Mouse (Mus musculus): ENCODE measurements around the gene Jmjd1c.
"Not testable (repeated sequence)": the region's sequence is repeated elsewhere in the genome, so short reads cannot be mapped to it uniquely, and the experiment has no call there.

The Jmjd1c gene

GRCm38 (mm10) chr10:67105331-67106217 is 9.6 kb downstream of the Jmjd1c start:
- no peak for DNase-seq

GRCm38 (mm10) chr10:67106400-67106799 is 10.5 kb downstream of the Jmjd1c start:
- no peak for DNase-seq

- DNase-seq = no peak
Measured at GRCm38 (mm10) chr10:67107017-67107761, 11.3 kb downstream of the Jmjd1c start.

GRCm38 (mm10) chr10:67108096-67108495 is 12.2 kb downstream of the Jmjd1c start:
- no peak for DNase-seq

- DNase-seq = no peak
Measured at GRCm38 (mm10) chr10:67109635-67110034, 13.7 kb downstream of the Jmjd1c start.

GRCm38 (mm10) chr10:67111044-67111798 is 15.3 kb downstream of the Jmjd1c start:
- DNase-seq = no peak

GRCm38 (mm10) chr10:67111799-67112177 is 15.9 kb downstream of the Jmjd1c start:
- DNase-seq = no peak

- DNase-seq = not testable (repeated sequence)
Measured at GRCm38 (mm10) chr10:67112967-67113366, 17.0 kb downstream of the Jmjd1c start.

GRCm38 (mm10) chr10:67113833-67114232 is 17.9 kb downstream of the Jmjd1c start:
- no peak for DNase-seq

GRCm38 (mm10) chr10:67115115-67115514 is 19.2 kb downstream of the Jmjd1c start:
- peak; percentile 60 for DNase-seq

- DNase-seq = no peak
Measured at GRCm38 (mm10) chr10:67115666-67116091, 19.8 kb downstream of the Jmjd1c start.

- DNase-seq = no peak
Measured at GRCm38 (mm10) chr10:67116251-67116650, 20.3 kb downstream of the Jmjd1c start.

- no peak for DNase-seq
Measured at GRCm38 (mm10) chr10:67119291-67119690, 23.4 kb downstream of the Jmjd1c start.

GRCm38 (mm10) chr10:67120180-67120579 is 24.3 kb downstream of the Jmjd1c start:
- DNase-seq = no peak

- DNase-seq = no peak
Measured at GRCm38 (mm10) chr10:67120640-67121039, 24.7 kb downstream of the Jmjd1c start.

- DNase-seq = no peak
Measured at GRCm38 (mm10) chr10:67123756-67124155, 27.8 kb downstream of the Jmjd1c start.

- DNase-seq = peak; percentile 50
Measured at GRCm38 (mm10) chr10:67124156-67124555, 28.2 kb downstream of the Jmjd1c start.

- peak; percentile 84 for DNase-seq
Measured at GRCm38 (mm10) chr10:67126061-67126858, 30.3 kb downstream of the Jmjd1c start.

GRCm38 (mm10) chr10:67126859-67127758 is 31.2 kb downstream of the Jmjd1c start:
- DNase-seq = peak; percentile 39

GRCm38 (mm10) chr10:67129531-67129930 is 33.6 kb downstream of the Jmjd1c start:
- DNase-seq = no peak

GRCm38 (mm10) chr10:67131709-67132108 is 35.8 kb downstream of the Jmjd1c start:
- DNase-seq = no peak
